Mouse (Mus musculus) A20 (cell line): ENCODE data around the gene Utp14a.

Experiments used
- DNase-seq: peaks from one replicate; pipeline ENCODE4 v3.0.0-alpha.2; 2011; ENCODE audit warnings: low read depth, low spot score

Utp14a gene

DNA sequence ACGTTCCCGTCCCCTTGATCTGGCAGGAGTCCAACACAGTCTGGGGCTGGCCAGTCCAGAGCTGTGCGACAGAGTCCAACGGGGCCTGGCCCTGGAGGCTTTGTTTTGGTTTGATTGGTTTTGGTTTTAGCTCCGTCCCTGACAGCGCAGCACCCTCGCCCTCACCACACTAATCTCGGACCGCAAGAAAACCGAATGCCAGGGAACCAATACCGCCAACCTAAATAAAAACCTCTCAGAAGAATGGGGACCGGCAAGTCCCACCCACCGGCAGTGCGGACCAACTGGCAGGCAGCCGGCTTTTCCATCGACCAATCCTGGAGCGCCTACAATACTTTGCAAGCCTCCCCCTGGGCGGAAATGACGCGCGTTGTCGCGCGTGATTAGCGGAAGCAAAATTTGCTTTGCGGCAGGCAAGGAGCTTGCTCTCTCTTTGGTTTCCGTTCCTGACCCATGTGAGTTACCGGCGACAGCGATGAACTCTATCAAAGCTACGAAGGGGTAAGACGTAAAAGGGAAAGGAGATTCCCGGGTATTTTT, at the start of gene Utp14a:
TSS of gene Utp14a (plus strand) at position 395 of the 540 bp plus-strand sequence.
- DNase-seq: peak; percentile 93

DNA sequence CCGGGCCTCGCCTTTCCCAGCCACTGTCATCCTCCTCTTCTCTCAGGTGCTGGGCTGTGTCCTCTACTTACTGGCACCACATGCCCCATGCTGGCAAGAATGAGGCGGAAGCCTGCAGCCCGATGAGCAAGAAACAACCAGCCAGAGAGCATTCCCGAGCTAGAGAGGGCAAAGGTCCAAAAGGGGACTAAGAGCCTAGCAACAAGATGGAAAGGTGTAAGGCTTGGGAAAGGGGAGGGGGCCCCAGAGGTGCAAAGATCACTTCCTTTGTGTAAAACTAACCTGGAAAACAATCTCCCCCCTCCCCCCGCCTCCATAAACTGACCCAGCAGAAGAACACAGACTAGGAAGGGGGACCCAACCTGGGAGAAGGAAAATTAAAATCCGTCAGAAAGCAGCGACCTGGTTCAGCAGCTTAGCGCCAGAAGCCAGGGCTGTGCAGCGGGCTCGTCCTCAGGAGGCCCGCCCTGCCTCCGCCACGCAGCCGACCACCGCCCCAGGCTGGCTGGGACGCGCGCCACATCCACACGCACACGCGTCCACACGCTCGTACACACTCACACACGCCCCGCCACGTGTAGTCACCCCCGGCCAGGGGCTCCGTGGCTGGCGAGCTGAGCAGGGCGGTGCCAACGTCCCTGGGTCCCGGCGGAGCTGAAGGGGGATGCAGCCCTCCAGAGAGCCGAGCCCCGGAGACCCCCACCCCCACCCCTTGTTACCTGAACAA, 48.7 kb upstream of the Utp14a start:
- peak; percentile 18 for DNase-seq

DNA sequence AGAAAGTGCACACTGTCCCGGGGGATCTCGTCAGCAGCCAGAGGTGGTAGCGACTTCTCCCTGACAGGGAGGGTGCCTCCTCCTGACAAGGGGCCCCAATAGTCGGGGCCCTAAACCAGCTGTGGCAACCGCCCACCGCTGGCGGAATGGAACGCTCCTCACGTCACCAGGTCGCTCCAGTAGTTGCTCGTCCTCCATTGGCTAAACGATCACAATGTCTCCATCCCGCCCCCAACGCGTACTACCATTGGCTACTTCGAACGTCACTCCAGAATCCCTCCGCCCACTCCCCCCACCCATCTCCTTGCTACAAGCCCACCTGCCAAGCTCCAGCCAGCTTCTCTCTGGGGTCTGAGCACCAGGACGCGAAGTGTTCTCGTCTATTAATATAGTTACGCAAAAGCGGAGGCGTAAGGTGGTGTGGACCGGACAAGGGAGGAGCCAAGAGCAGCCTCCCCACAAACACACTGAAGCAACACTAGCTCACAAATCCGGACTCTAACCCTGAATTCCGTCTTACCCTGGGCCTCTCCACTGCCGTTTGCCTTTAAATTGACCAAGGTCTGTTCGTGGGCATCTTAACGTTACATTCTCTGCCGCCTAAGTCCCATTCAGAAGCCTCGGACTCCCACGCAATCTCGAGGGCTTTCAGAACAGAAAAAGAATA, 48.0 kb upstream of the Utp14a start, which contains the start of gene Zdhhc9:
TSS of gene Zdhhc9 (minus strand) at position 360 of the 667 bp plus-strand sequence.
- DNase-seq: peak; percentile 94

DNA sequence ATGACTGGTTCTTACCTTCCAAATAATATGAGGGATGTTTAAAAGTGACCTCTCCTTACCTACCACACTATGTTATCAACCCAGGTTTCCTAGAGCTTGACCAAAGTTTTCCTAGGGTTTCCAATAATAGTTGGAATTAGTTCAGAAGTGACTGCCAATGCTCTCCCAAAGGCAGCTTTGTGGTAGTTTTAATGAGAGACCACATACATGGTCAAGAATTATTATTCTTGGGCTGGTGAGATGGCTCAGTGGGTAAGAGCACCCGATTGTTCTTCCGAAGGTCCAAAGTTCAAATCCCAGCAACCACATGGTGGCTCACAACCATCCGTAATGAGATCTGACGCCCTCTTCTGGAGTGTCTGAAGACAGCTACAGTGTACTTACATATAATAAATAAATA, 46.9 kb upstream of the Utp14a start:
- peak; percentile 18 for DNase-seq

DNA sequence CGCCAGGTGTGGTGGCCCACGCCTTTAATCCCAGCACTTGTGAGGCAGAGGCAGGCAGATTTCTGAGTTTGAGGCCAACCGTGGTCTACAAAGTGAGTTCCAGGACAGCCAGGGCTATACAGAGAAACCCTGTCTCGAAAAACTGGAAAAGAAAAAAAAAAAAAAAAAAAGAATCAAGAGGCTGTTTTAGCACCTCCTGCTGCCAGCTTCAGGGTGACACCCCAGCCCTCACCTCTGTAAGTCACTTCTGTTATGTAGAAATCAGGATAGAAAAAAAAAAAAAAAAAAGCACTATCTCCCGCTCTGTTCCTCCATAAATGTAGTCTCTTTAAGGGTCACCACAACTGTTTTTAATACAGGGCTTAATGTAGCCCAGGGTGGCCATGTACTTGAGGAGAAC, 37.2 kb upstream of the Utp14a start:
- DNase-seq: no peak

DNA sequence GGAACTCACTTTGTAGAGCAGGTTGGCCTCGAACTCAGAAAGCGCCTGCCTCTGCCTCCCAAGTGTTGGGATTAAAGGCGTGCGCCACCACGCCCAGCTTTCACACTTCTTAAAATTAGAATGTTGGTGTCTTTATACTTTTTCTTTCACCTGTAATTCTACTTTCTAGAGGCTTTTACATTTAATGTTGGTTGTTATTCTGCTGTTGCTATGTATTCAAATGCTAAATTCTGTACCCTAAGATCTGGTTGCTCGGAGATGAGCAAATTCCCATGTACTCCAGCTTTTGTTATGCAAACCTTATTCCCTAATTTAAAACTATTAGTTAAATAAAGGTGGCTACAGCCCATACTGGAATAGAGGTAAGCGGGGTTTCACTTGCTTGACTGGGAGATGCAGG, 34.0 kb upstream of the Utp14a start:
- DNase-seq: no peak

DNA sequence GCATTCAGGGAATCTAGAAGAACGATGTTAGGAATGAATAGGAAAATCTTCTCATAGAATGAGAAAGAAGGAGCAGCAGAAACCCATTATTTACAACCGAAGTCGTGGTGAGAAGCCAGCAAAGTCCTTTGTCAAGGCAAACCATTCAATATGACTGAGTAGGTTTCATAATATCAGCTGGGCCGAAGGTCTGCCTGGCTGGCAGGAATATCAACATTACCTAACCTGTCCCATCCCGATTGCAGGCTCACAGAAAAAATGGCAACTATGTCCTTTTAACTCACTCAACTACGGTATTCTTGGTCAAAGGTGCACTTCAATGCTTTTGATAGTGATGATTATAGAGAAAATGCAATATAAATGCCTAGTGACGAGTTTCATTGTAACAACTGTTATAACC, 30.4 kb upstream of the Utp14a start:
- no peak for DNase-seq

DNA sequence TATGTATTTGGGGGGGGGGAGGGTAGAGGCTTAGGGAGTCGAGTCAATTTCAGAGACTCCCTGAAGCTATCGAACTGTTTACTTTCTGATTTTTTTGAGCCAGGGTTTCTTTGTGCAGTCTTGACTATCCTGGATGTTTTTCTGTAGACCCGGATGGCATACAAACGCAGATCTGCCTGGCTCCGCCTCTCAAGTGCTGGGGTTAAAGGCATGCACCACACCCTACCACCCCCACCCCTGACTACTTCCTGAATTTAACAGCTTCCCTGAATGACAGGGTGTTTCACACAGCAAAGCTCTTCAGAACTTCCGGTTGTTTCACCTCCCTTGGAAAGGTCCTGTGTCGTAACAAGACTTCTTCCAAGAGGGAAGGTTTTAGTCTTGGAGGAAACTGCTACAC, 22.2 kb upstream of the Utp14a start:
- DNase-seq: peak; percentile 70

DNA sequence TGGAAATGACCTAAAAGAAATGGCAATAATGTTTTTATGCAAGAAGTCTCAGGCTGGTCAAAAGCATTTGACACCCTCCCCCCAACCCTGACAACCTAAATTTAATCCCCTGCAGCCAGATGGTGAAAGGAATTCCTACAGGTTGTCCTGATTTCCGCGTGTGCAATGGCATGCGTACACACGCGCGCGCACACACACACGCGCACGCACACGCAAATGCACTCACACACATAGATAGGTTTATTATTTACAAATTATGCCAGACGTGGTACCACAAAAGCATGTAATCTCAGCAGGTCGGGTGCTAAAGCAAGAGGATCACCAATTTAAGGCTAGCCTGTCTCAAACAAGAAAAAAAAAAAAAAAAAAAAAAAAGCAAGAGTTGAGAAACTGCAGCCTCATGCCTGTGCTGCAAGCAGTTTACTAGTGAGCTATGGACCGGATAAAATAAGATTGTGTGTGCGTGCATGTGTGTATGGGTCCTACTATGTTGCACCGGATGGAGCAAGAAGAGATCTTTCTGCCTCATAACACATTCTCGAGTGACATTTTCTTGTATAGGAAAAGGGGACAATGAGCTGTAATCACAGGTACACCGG, 733 bp upstream of the Utp14a start:
- peak; percentile 70 for DNase-seq

DNA sequence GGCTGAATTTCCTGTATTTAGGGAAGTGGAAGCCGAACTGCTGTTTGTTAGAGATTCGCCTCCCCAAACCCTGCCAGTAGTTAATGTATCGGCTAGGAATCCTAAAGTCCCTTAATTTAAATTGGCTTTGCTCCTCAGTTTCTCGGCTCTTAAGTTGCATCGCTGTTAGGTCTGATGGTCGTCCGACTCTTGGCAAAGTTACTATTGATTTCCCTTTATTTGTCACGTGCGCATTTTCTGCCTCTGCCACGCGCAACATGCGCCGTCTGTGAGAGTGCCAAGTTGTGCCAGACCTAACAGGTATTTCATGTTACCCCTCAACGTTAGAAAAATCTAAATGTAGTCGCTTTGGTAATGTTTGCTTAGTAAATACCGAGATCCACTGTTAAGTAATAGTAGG, 349 bp downstream of the Utp14a start:
- DNase-seq: no peak

DNA sequence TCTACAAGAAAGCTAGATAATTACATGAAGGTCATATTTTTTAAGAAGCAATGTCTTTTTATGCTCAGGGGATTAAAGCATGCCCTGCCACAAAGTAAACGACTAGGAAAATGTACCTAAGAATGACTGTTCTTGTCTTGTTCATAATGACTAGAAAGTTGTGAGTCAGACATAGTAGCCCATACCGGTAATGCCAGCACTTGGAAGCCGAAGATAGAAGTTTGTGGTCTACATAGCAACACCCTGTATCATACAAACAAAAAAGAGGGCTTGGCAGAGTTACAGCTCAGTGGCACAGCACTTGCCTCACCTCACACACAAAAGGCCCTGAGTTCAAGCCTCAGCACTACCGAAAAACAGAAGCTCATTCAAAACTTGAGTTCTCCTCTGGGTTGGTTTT, 15.0 kb downstream of the Utp14a start:
- no peak for DNase-seq

DNA sequence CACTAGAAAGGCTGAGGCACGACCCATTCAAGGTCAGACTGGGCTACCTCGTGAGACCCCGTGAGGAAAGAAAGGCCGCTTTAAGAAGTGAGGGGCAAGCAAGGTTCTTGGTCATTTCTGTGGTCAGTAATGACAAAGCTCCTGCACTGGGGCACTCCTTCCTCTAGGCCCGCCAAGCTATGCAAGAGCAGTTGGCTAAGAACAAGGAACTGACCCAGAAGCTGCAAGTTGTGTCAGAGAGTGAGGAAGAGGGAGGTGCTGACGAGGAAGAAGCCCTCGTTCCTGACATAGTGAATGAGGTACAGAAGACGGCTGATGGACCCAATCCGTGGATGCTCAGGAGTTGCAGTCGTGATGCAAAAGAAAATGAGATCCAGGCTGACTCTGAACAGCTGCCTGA, 18.0 kb downstream of the Utp14a start:
- DNase-seq: no peak

DNA sequence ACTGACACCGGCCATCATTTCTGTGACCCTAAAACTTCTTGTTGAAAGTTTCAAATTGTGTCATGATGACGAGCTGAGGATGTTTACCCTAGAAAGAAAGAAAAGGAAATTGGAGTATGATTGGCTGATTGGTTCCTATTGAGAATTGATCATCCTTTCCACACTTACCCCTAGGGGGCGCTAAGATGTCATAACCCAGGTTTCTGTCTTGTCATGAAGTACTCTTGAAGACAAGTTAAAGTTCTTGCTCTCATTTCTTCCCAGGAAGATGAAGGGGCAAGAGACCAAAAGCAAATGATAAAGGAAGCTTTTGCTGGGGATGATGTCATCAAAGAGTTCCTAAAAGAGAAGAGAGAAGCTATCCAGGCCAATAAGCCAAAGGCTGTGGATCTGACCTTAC, 21.4 kb downstream of the Utp14a start:
- DNase-seq: peak; percentile 47

DNA sequence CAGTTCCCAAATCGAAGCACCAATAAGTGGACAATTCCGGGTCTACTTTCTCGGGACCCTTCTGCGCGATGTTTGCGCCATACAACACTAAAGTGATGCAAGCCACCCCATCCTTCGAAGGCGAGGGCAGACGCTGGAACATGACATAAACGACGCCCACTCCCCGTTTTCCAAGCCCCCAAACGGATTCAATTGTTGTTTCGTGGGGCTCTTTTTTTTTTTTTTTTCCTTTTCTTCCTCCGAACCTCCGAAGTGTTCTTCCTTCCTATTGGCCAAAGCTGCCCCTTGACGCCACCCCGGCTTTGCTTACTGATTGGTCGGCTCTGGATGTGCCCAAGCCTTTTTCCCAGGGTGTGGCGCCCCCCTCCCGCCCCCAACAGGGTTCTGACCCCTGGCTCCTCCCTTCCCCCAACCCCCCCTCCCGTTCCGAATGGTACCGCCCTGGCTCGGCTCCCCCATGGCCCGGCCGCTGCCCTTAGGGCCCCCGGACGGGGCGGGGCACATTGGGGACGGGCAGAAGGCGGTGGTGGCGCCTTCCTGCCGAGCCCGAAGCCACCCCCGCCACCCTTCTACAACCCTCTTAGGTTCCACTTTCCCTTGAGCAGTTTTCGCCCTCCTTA, 27.8 kb downstream of the Utp14a start:
- peak; percentile 92 for DNase-seq

DNA sequence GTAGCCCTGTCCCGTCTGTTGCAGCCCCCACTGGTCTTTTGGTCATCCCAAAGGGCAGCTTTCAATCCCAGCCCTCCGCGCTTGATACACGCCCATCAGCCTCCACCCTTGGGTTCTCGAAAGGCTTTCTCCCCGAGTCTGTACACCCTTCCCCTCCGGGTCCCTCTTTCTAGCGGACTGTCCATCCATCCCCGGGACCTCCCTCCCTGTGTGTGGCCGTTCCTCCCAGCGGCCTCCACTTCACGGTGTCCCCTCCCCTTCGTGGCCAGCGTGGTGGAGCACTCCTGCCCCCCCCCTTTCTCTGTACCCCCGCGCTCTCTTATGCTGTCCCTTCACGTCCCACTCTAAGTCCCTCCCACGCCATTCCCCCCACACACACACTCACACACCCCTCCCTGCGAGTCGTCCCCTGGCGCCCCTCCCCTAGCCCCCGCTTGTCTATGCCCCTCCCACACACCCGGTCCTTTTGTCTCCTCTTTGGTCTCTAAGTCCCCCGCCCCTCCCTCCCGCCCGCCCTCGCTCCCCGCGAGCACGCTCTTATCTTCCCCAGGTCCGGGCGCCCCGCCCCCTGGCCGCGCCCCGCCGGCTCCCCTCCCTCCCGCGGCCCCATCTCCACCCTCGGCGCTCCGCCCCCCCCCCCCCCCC, 28.5 kb downstream of the Utp14a start:
- DNase-seq: peak; percentile 86

DNA sequence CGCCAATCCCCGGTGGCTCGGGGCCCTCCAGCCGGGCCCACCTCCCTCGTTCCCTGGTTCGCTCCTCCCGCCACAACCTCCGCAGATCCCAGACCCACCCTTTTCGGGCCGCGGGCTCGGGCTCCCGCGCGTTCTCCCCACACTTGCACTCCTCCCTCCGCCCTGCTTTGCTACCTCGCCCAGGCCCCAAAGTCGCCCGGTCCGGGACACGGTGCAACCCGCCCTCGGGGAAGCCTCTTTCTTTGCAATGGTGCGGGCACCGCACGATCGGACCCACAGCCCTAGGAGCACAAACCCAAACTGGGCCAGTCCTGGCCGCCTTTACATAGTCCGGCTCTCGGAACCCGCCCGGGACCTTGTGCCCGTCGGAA, 29.0 kb downstream of the Utp14a start:
- DNase-seq: no peak

DNA sequence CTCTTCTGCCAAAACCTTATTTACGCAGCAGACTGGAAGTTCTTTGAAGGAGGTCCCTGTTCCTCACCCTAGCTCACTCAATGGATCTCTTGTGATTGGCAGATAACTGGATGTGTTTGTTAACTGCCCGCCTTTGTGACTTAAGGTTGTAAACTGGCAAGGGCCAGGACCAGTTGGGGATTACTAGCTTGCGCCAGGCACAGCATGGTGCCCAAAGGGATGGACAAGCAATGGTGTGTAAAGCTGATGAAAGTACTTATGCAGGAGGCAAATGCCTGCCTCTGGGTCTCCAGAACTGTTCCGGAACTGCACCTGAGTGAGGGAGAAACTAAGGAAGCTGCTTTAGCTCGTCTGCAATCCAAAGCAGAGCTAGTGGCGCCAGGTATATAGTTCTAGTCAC, 29.8 kb downstream of the Utp14a start:
- DNase-seq: no peak

DNA sequence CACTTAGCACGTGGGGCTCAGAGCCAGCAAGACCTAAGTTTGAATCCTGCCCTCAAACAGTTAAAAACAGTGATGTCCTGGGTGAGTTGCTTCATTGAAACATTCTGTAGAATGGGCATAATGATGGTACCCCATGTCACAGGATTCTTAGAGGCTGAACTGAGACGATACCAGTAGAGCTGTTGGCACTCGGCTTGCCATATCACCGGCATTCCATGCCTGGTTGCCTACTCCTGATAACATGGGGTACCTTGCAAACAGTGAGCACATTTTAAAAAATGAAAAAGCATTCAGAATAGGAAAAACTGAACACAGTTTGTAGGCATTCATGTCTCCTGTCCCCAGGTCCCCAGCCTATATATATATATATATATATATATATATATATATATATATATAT, 31.3 kb downstream of the Utp14a start:
- DNase-seq: no peak

DNA sequence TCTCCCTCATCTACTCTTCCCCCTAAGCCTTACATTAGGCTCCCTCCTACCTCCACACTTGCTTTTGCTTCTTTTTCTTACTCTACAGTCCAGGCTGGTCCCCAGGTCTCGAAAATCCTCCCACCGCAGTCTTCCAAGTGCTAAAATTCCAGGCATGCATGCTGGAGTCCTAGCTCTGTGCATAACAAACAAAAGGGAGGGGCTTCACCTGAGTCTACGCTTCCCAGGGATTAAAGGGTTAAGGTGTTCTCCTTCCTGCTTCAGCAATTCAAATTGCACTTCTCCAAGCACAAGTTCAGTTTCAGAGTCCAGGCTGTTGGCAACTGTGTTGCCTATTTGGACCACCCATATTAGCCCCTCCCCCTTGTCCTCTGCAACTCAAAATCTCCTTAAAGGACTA, 34.8 kb downstream of the Utp14a start:
- no peak for DNase-seq

DNA sequence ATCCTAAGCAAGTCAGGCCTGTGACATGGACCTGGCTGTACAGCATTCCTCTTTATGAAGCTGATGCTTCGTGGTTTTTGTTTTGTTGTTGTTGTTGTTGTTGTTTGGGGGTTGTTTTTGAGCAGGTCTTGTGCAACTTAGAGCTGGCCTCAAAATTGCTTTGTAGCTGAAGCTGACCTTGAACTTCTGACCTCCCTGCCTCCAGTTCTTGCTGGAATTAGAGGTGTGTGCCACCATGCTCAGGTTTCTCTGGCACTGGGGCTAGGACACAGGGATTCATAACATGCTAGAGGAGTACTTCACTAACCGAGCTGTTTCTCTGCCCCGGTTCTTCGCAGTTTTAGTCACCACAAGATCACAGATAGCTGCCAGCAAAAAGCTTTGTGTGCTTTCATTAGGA, 48.7 kb downstream of the Utp14a start:
- no peak for DNase-seq

DNA sequence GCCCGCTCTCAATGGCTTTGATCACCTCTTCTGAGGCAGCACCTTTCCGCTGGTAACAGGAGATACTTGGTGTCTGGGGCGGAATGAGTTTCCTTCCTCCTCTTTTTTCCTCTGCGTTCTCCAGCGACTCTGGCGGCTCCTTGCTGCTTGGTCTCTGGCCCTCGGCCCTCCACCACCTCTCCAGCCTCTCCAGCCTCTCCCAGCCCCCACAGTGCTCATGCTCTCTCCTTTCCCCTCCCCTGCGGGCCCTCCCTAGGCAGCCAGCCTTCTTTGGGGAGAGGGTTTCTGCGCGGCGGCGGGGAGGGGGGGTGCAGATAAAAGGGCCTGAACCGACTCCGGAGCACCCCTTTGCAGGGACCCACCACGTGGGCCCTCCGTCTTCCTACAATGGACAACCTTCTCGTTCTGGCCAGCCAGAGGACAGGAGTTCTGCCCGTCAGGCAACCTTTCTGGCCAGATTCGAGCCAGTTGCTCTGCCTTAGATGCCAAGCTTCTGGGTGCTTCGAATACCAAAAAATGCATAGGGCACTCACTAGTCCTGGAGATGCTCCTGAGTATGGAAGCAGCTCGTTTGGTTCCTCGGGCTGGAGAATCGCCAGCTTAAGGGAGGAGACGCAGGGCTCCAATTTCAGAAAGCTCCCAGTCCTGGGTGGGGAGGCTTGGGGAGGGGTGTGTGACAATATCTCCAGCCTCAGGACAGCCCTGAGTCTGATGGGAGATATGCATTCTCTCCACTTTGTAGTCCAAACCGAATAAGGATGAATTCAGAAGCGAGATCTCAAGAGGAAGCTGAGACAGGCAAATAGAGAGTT, 54.2 kb downstream of the Utp14a start:
- DNase-seq: no peak
